Mouse (Mus musculus) midbrain, embryonic 11.5 days (tissue): ENCODE data around the gene Whamm. TPM values are rescaled to one million over a fixed set of nuclear protein-coding genes. Genes with fewer than 3 reads are reported as not detected.

Experiments used
- ATAC-seq: fragments of 200-750 bp; cut with Nextera tagmentation; 2 replicates; pipeline ENCODE4 v1.8.0; 2017; ENCODE audit warnings: moderate TSS enrichment, moderate library complexity; ENCODE audit not compliant: low FRiP score
- DNase-seq: peaks from one replicate; pipeline ENCODE4 v3.0.0; 2015; ENCODE audit warnings: low spot score; ENCODE audit errors: missing footprints
- H3K27ac ChIP-seq: fragments of 300-500 bp; sonication (generic); 2 replicates; pipeline ENCODE4 v1.5.1; 2014; ENCODE audit warnings: low read depth, low read length
- H3K27me3 ChIP-seq: fragments of 300-500 bp; sonication (generic); 2 replicates; pipeline ENCODE4 v1.6.1; 2014; ENCODE audit warnings: mild to moderate bottlenecking, low read length, moderate library complexity, mixed read lengths; ENCODE audit not compliant: control insufficient read depth, insufficient read depth
- H3K36me3 ChIP-seq: fragments of 300-500 bp; sonication (generic); 2 replicates; pipeline ENCODE4 v1.6.1; 2014; ENCODE audit warnings: mild to moderate bottlenecking, low read length, moderate library complexity, mixed read lengths; ENCODE audit not compliant: control insufficient read depth, insufficient read depth
- H3K4me1 ChIP-seq: fragments of 300-500 bp; sonication (generic); 2 replicates; pipeline ENCODE4 v1.6.1; 2014; ENCODE audit warnings: low read length; ENCODE audit not compliant: control insufficient read depth, insufficient read depth
- H3K4me2 ChIP-seq: fragments of 300-500 bp; sonication (generic); 2 replicates; pipeline ENCODE4 v1.6.1; 2014; ENCODE audit warnings: mild to moderate bottlenecking, moderate library complexity
- H3K4me3 ChIP-seq: fragments of 300-500 bp; sonication (generic); 2 replicates; pipeline ENCODE4 v1.5.1; 2014; ENCODE audit warnings: low read depth, low read length
- H3K9ac ChIP-seq: fragments of 300-500 bp; sonication (generic); 2 replicates; pipeline ENCODE4 v1.6.1; 2014; ENCODE audit warnings: low read length
- H3K9me3 ChIP-seq: fragments of 300-500 bp; sonication (generic); 2 replicates; pipeline ENCODE4 v1.6.1; 2016; ENCODE audit warnings: low read length; ENCODE audit not compliant: control insufficient read depth
- WGBS: fragments of 180-500 bp; shearing (Covaris S2); extraction: QIAGEN DNeasy Blood & Tissue Kit; methylation state at CpG from one replicate; pipeline ENCODE4 v1.1.7; 2014; 5-methylcytosine and 5-hydroxymethylcytosine counted together
- polyA plus RNA-seq: library from polyadenylated mRNA; unstranded; fragments of >200 nt; fragmentation: Nextera tagmentation; extraction: Ambion mirVana; gene quantifications from 2 replicates; pipeline ENCODE4 v1.2.1, GENCODE M21; 2014

Whamm gene
- polyA plus RNA-seq, 1 experiment from 2014 or later: 5.7 TPM

- no peaks in the 10 kb centered on the region for H3K36me3 ChIP-seq
- no peak overlapping the region for H3K4me2 ChIP-seq
- H3K9me3 ChIP-seq: no peaks in the 10 kb centered on the region
- DNase-seq: peak; percentile 65
- WGBS: 88% methylated on average over 14 of the region's 14 CpGs
- no peak for ATAC-seq
- no peak overlapping the region for H3K27ac ChIP-seq
- H3K9ac ChIP-seq: no peak overlapping the region
- H3K4me3 ChIP-seq: no peak overlapping the region
- H3K27me3 ChIP-seq: no peaks in the 10 kb centered on the region
- H3K4me1 ChIP-seq: no peaks in the 10 kb centered on the region
Observed at GRCm38 (mm10) chr7:81559231-81559980, 11.7 kb upstream of the Whamm start.

DNA sequence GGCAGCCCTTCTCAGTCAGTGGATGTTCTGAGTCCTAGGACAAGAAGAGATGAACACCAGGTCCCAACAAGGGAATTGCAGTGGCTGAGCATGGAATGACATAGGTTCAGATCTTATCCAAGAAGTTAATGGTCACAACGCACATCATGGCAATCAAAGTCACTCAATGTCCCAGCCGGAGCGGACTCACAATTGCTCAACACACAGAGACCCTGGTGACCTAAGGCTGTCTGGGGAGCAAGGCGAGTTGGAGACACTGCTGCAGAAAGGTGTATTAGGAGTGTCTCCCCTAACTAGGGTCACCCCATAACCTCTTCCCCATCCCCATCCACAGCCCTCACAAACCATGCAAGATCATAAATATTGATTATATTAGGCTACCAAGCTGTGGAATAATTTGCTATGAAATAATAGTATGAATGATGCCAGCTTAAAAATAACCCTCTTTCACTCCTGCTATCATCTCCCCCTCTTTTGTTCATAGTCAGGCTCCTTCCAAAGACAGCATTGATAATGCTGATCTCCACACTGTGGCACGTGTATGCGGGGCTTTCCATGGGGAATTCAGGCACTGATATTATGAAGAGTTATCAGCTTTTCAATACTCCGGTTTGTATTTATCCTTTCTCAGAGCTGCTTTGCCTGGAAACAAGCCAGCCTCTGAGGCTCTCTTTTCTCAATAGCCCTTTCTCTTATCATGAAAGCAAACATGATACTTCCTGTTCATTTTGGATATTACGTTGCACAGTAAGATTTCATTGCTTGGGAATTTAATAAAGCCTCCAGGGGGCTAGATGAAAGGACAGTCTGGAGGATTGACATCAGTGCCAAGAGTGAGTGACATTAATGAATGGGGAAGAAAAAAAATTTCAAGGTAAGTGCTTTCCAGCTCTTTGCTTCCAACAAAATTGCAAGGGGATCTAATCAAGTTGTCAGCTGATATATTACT, 10.7 kb upstream of the Whamm start:
- no peak overlapping the region for H3K4me2 ChIP-seq
- no peak overlapping the region for H3K9ac ChIP-seq
- no peaks in the 10 kb centered on the region for H3K36me3 ChIP-seq
- no peaks in the 10 kb centered on the region for H3K4me1 ChIP-seq
- DNase-seq (peak; percentile 75), ATAC-seq (no peak)
- H3K27ac ChIP-seq: no peak overlapping the region
- H3K9me3 ChIP-seq: no peaks in the 10 kb centered on the region
- no peaks in the 10 kb centered on the region for H3K27me3 ChIP-seq
- no peak overlapping the region for H3K4me3 ChIP-seq
- 84% methylated on average over 8 of the region's 8 CpGs for WGBS

GRCm38 (mm10) chr7:81561211-81561610, 9.9 kb upstream of the Whamm start:
- H3K36me3 ChIP-seq: no peaks in the 10 kb centered on the region
- no peak overlapping the region for H3K4me2 ChIP-seq
- no peak overlapping the region for H3K9ac ChIP-seq
- H3K4me3 ChIP-seq: no peak overlapping the region
- no peak overlapping the region for H3K27ac ChIP-seq
- no peaks in the 10 kb centered on the region for H3K27me3 ChIP-seq
- no peaks in the 10 kb centered on the region for H3K4me1 ChIP-seq
- ATAC-seq: no peak
- no peaks in the 10 kb centered on the region for H3K9me3 ChIP-seq
- peak; percentile 68 for DNase-seq
- WGBS: 87% methylated on average over 5 of the region's 5 CpGs

GRCm38 (mm10) chr7:81563506-81564015, 7.5 kb upstream of the Whamm start:
- H3K27me3 ChIP-seq: no peaks in the 10 kb centered on the region
- no peak overlapping the region for H3K4me3 ChIP-seq
- H3K4me1 ChIP-seq: no peaks in the 10 kb centered on the region
- peak; percentile 21 for DNase-seq
- no peak overlapping the region for H3K4me2 ChIP-seq
- H3K9me3 ChIP-seq: no peaks in the 10 kb centered on the region
- no peaks in the 10 kb centered on the region for H3K36me3 ChIP-seq
- ATAC-seq: no peak
- no peak overlapping the region for H3K9ac ChIP-seq
- 86% methylated on average over 4 of the region's 4 CpGs for WGBS
- H3K27ac ChIP-seq: no peak overlapping the region

DNA sequence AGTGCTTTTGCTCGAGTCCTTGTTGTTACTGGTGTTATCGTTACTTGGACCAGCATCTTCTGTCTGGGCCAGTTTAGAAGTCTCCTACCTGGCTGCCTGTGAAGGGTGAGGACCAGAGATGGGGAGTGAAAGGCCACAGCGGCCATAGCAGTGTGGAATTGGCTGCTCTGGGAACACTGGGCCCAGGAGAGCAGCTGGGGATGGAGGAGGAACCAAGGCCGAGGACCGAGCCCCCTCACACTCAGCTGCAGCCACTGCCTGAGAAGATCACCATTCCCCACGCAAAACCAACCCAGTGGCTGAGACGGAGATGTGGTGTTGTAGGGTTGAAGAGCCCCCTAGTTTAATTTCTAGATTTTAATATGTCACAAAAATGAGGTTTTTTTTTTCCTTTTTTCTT, 6.3 kb upstream of the Whamm start:
- no peak overlapping the region for H3K27ac ChIP-seq

GRCm38 (mm10) chr7:81565381-81566055, 5.5 kb upstream of the Whamm start:
- H3K27ac ChIP-seq: peak overlapping the region; percentile 40; the same call in 1 of the 2 replicates
- no peaks in the 10 kb centered on the region for H3K9me3 ChIP-seq
- no peaks in the 10 kb centered on the region for H3K4me1 ChIP-seq
- no peak overlapping the region; the same call in 1 of the 2 replicates for H3K9ac ChIP-seq
- peak; percentile 75 for DNase-seq
- H3K4me2 ChIP-seq: no peak overlapping the region
- 72% methylated on average over 7 of the region's 7 CpGs for WGBS
- H3K27me3 ChIP-seq: no peaks in the 10 kb centered on the region
- H3K4me3 ChIP-seq: no peak overlapping the region
- H3K36me3 ChIP-seq: no peaks in the 10 kb centered on the region
- ATAC-seq: no peak

More for the DNA sequence above, 6.3 kb upstream of the Whamm start:
- Histone ChIP-seq H3K9ac (no peak overlapping the region), H3K27me3 (no peaks in the 10 kb centered on the region), H3K4me3 (no peak overlapping the region), H3K36me3 (no peaks in the 10 kb centered on the region), H3K9me3 (no peaks in the 10 kb centered on the region), H3K4me2 (no peak overlapping the region), H3K4me1 (no peaks in the 10 kb centered on the region)
- ATAC-seq: no peak
- 76% methylated on average over 7 of the region's 7 CpGs for WGBS
- peak; percentile 33 for DNase-seq

GRCm38 (mm10) chr7:81566332-81566731, 4.7 kb upstream of the Whamm start:
- 91% methylated on average over 4 of the region's 4 CpGs for WGBS
- H3K4me2 ChIP-seq: no peak overlapping the region
- H3K4me3 ChIP-seq: no peak overlapping the region
- no peak overlapping the region for H3K9ac ChIP-seq
- ATAC-seq: no peak
- no peaks in the 10 kb centered on the region for H3K9me3 ChIP-seq
- no peaks in the 10 kb centered on the region for H3K4me1 ChIP-seq
- DNase-seq: peak; percentile 19
- H3K36me3 ChIP-seq: no peaks in the 10 kb centered on the region
- H3K27me3 ChIP-seq: no peaks in the 10 kb centered on the region
- no peak overlapping the region for H3K27ac ChIP-seq

- Histone ChIP-seq H3K27ac (peak within 1 kb of the TSS; percentile 40; the same call in 1 of the 2 replicates), H3K9me3 (no peaks in the 10 kb centered on the region), H3K4me3 (no peak within 1 kb of the TSS), H3K4me2 (no peak within 1 kb of the TSS), H3K4me1 (no peaks in the 10 kb centered on the region), H3K9ac (no peak within 1 kb of the TSS; the same call in 1 of the 2 replicates), H3K36me3 (no peaks in the 10 kb centered on the region), H3K27me3 (no peaks in the 10 kb centered on the region)
- DNase-seq (peak; percentile 68), ATAC-seq (no peak)
- WGBS: 86% methylated on average over 9 of the region's 9 CpGs
Observed at GRCm38 (mm10) chr7:81566892-81567291, 4.2 kb upstream of the Whamm start, which contains the start of gene Fsd2. Gene Fsd2 (minus strand): TSS chr7:81566944.
